Mouse (Mus musculus): ENCODE results near the gene 4930469K13Rik.

- TF ChIP-seq CTCF (IDR thresholded peaks at IDR 0.05; ENCODE audit: low read depth) (no peak), EP300 (IDR thresholded peaks at IDR 0.05; ENCODE audit: low read depth) (no peak)
These were observed 30.1 kb upstream of the 4930469K13Rik start for GRCm38 (mm10) chr11:34128412-34128811.
